Mouse (Mus musculus) stomach, postnatal 0 days (tissue): ENCODE data around the gene Arfgef3.

ENCODE experiments used
- CTCF ChIP-seq: IDR thresholded peaks from 2 replicates; pipeline ENCODE4 v1.5.1; 2016; ENCODE audit warnings: antibody characterized with exemption, low read depth, mild to moderate bottlenecking, moderate library complexity
- EP300 ChIP-seq: optimal IDR thresholded peaks from 2 replicates; pipeline ENCODE3; 2016; ENCODE audit warnings: antibody characterized with exemption

DNA sequence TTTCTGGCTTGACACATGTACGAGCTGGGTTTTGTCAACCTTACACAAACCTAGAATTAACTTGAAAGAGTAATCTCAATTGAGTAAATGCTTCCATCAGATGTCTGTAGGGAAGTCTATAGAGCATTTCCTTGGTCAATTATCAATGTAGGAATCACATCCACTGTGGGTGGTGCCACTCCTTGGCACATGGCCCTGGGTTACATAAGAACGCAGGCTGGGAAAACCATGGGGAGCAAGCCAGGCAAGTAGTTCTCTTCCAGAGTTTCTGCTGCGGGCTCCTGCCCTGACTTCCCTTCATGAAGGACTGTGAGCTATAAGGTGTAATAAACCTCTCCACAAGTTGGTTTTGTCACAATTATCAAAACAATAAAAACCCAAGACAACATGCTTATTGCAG, 100.2 kb downstream of the Arfgef3 start:
- TF ChIP-seq CTCF (no peak), EP300 (no peak)
